Mouse (Mus musculus): ENCODE data around the gene Gnb1l. TPM values are rescaled to one million over a fixed set of nuclear protein-coding genes. Genes with fewer than 3 reads are reported as not detected.
A peak's percentile ranks its signal among the peaks of the same experiment; 100 is the strongest.

The Gnb1l gene
- polyA plus RNA-seq, 1 experiment from 2014 or later = 12.6 TPM

DNA sequence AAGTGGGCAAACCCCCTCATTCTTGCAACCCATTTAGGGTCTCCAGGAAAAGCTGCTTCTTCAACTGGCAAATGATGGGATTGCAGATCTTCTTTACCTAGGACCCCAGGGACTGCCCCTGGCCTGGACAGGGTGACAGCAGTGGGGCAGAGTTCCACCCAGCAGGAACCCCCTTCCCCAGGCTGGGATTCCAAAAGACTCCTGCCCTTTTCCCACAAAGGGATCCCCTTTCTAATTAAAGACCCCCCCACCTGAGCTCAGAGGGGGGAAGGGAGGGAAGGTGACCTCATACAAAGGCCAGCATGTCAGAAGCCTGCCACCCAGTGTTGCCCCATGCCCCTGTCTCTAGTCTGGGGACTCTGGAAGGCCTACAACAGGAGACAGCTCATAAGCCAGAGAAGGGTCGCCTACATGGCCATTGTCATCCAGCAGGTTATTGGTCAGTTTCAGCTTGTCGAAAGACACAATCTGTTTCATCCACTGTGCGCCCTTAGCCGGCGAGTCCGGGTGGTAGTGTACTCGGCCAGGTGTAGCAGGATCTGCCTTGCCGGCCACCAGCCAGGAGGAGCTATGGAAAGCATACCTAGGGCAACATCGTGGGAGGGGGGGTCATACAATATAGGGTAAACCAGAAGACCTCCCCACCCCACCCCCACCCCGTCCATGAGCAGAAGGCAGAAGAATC lies 85.3 kb downstream of the Gnb1l start:
- Histone ChIP-seq H3K27ac (ENCODE audit: low read depth, low read length) (no peak overlapping the region), H3K27me3 (replicated peaks; ENCODE audit: control insufficient read depth, insufficient read depth, low read length) (peaks cover 94% of the 10 kb centered on the region), H3K4me2 (replicated peaks; ENCODE audit: low read depth) (no peak overlapping the region), H3K4me1 (replicated peaks; ENCODE audit: control insufficient read depth, insufficient read depth, low read length) (peaks cover 4% of the 10 kb centered on the region; the same call in 1 of the 2 replicates), H3K9me3 (ENCODE audit: control insufficient read depth) (no peaks in the 10 kb centered on the region), H3K9ac (ENCODE audit: low read depth, low read length) (no peak overlapping the region), H3K4me3 (ENCODE audit: low read depth, low read length) (no peak overlapping the region), H3K36me3 (ENCODE audit: control insufficient read depth, insufficient read depth) (no peaks in the 10 kb centered on the region; the same call in 1 of the 2 replicates)
- TF ChIP-seq CTCF (IDR thresholded peaks at IDR 0.05; ENCODE audit: low read depth) = no peak
- no peak for ATAC-seq
- WGBS = 56% methylated on average over 10 of the region's 10 CpGs

GRCm38 (mm10) chr16:18584901-18585510 lies 86.5 kb downstream of the Gnb1l start:
- 73% methylated on average over 10 of the region's 10 CpGs for WGBS

GRCm38 (mm10) chr16:18585676-18586075 lies 87.2 kb downstream of the Gnb1l start:
- Histone ChIP-seq H3K9ac (ENCODE audit: low read depth, low read length) (no peak overlapping the region), H3K4me2 (replicated peaks; ENCODE audit: low read depth) (peak overlapping the region; percentile 77; the same call in 1 of the 2 replicates), H3K27me3 (replicated peaks; ENCODE audit: control insufficient read depth, insufficient read depth, low read length) (peaks cover 100% of the 10 kb centered on the region), H3K4me3 (ENCODE audit: low read depth, low read length) (peak overlapping the region; percentile 46), H3K4me1 (replicated peaks; ENCODE audit: control insufficient read depth, insufficient read depth, low read length) (peaks cover 4% of the 10 kb centered on the region; the same call in 1 of the 2 replicates), H3K36me3 (ENCODE audit: control insufficient read depth, insufficient read depth) (no peaks in the 10 kb centered on the region), H3K27ac (ENCODE audit: low read depth, low read length) (no peak overlapping the region), H3K9me3 (ENCODE audit: control insufficient read depth) (no peaks in the 10 kb centered on the region)
- 36% methylated on average over 10 of the region's 10 CpGs for WGBS
- TF ChIP-seq CTCF (IDR thresholded peaks at IDR 0.05; ENCODE audit: low read depth) = no peak
- no peak for ATAC-seq

More at GRCm38 (mm10) chr16:18584901-18585510, 86.5 kb downstream of the Gnb1l start:
- ATAC-seq = no peak
- H3K9ac ChIP-seq (ENCODE audit: low read depth, low read length) = no peak overlapping the region
- H3K4me1 ChIP-seq (replicated peaks; ENCODE audit: control insufficient read depth, insufficient read depth, low read length) = peaks cover 4% of the 10 kb centered on the region; the same call in 1 of the 2 replicates
- no peak overlapping the region for H3K27ac ChIP-seq (ENCODE audit: low read depth, low read length)
- H3K4me2 ChIP-seq (replicated peaks; ENCODE audit: low read depth) = 0 out of 2 replicates have a peak overlapping the region, but pooled peaks have one; percentile 13
- no peaks in the 10 kb centered on the region for H3K9me3 ChIP-seq (ENCODE audit: control insufficient read depth)
- no peak for TF ChIP-seq CTCF (IDR thresholded peaks at IDR 0.05; ENCODE audit: low read depth)
- H3K4me3 ChIP-seq (ENCODE audit: low read depth, low read length) = peak overlapping the region; percentile 46; the same call in 1 of the 2 replicates
- peaks cover 100% of the 10 kb centered on the region for H3K27me3 ChIP-seq (replicated peaks; ENCODE audit: control insufficient read depth, insufficient read depth, low read length)
- no peaks in the 10 kb centered on the region; the same call in 1 of the 2 replicates for H3K36me3 ChIP-seq (ENCODE audit: control insufficient read depth, insufficient read depth)

GRCm38 (mm10) chr16:18586076-18586905 lies 87.8 kb downstream of the Gnb1l start:
- Histone ChIP-seq H3K9ac (ENCODE audit: low read depth, low read length) (peak overlapping the region; percentile 26; the same call in 1 of the 2 replicates), H3K4me1 (replicated peaks; ENCODE audit: control insufficient read depth, insufficient read depth, low read length) (peaks cover 6% of the 10 kb centered on the region), H3K9me3 (ENCODE audit: control insufficient read depth) (no peaks in the 10 kb centered on the region), H3K4me2 (replicated peaks; ENCODE audit: low read depth) (peak overlapping the region; percentile 77), H3K27me3 (replicated peaks; ENCODE audit: control insufficient read depth, insufficient read depth, low read length) (peaks cover 100% of the 10 kb centered on the region), H3K36me3 (ENCODE audit: control insufficient read depth, insufficient read depth) (no peaks in the 10 kb centered on the region), H3K27ac (ENCODE audit: low read depth, low read length) (no peak overlapping the region), H3K4me3 (ENCODE audit: low read depth, low read length) (peak overlapping the region; percentile 46)
- ATAC-seq = no peak
- TF ChIP-seq CTCF (IDR thresholded peaks at IDR 0.05; ENCODE audit: low read depth) = no peak
- WGBS = 6% methylated on average over 76 of the region's 83 CpGs

DNA sequence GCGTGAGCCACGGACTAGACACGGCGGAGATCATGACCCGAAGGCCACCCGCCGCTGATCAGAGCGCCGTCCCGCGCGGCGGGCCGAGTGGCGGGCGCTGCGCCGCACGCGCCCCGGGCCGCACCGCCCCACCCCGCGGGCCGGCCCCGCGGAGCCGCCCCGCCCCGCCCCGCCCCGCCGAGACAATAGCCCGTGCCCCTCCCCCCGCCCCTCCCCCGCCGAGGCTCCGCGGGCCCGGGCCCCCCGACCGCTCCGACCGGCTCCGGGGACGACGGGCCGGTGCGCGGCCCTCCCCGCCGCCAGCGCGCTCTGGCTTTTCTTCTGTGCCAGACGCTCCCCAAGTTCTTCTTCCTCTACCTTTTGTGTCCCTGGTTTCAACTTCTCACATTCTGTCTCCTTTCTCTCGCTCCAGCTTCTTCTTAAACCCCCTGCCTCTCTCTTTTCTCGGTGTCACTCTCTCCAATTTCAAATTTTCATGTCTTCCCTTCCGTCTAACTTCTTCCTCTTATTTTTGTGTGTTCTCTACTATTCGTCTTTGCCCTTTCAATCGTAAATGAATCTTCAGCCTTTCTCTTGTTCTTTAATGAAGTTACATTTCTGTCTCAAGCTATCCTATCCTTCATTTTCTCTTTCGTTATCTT lies 88.5 kb downstream of the Gnb1l start:
- Histone ChIP-seq H3K27ac (ENCODE audit: low read depth, low read length) (no peak overlapping the region), H3K4me2 (replicated peaks; ENCODE audit: low read depth) (peak overlapping the region; percentile 77), H3K4me3 (ENCODE audit: low read depth, low read length) (peak overlapping the region; percentile 46), H3K36me3 (ENCODE audit: control insufficient read depth, insufficient read depth) (no peaks in the 10 kb centered on the region), H3K27me3 (replicated peaks; ENCODE audit: control insufficient read depth, insufficient read depth, low read length) (peaks cover 100% of the 10 kb centered on the region), H3K9ac (ENCODE audit: low read depth, low read length) (peak overlapping the region; percentile 26; the same call in 1 of the 2 replicates), H3K9me3 (ENCODE audit: control insufficient read depth) (no peaks in the 10 kb centered on the region), H3K4me1 (replicated peaks; ENCODE audit: control insufficient read depth, insufficient read depth, low read length) (peaks cover 4% of the 10 kb centered on the region)
- WGBS = 6% methylated on average over 17 of the region's 62 CpGs
- no peak for TF ChIP-seq CTCF (IDR thresholded peaks at IDR 0.05; ENCODE audit: low read depth)
- no peak for ATAC-seq

All from intestine, postnatal 0 days (tissue).